Mouse (Mus musculus) brain, embryonic 14.5 days (tissue): ENCODE data around the gene Krtap21-1. TPM values are rescaled to one million over a fixed set of nuclear protein-coding genes. Genes with fewer than 3 reads are reported as not detected.
A peak's percentile ranks its signal among the peaks of the same experiment; 100 is the strongest.

Experiments
- DNase-seq: peaks from one replicate; pipeline ENCODE4 v3.0.0-alpha.2; 2011; ENCODE audit warnings: low read depth
- CTCF ChIP-seq: fragments of 200-500 bp; IDR thresholded peaks from 2 replicates; pipeline ENCODE4 v1.5.1; 2012; ENCODE audit warnings: inconsistent platforms, mild to moderate bottlenecking, moderate library complexity, borderline replicate concordance; ENCODE audit not compliant: insufficient read depth, insufficient read length; ENCODE audit errors: extremely low read depth
- POLR2A ChIP-seq: fragments of 200-500 bp; IDR thresholded peaks from 2 replicates; pipeline ENCODE4 v1.6.1; 2012; ENCODE audit warnings: mild to moderate bottlenecking, inconsistent platforms, borderline replicate concordance; ENCODE audit not compliant: poor library complexity, insufficient read depth, insufficient read length, severe bottlenecking; ENCODE audit errors: extremely low read depth
- polyA plus RNA-seq: library from polyadenylated mRNA; depleted of rRNA; stranded (reverse); fragments of >200 nt; gene quantifications from 2 replicates; pipeline ENCODE4 v1.2.3, GENCODE M21; 2012; rRNA removed

The Krtap21-1 gene
- not detected in 2 replicates for polyA plus RNA-seq

DNA sequence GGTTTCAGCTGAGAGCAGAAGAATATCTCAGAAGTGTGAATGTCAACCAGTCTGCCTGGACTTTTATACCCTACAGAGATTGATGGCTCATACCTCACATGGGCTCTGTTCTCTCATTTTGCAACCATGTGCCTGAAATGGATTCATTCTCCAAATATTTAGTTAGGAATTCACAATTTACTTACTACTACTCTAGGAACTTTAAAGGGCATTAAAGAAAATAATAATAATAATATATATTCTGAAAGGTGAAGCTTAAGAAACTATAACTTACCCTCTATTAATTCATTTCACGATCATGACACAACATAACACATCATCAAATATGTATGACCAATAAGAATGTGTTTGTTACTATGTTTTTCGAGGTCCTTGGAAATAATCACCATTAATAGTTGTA lies at the start of gene Krtap21-1:
TSS of gene Krtap21-1 (minus strand) at position 101 of the 400 bp plus-strand sequence.
- TF ChIP-seq CTCF, result no peak
- no peak for TF ChIP-seq POLR2A
- no peak for DNase-seq

DNA sequence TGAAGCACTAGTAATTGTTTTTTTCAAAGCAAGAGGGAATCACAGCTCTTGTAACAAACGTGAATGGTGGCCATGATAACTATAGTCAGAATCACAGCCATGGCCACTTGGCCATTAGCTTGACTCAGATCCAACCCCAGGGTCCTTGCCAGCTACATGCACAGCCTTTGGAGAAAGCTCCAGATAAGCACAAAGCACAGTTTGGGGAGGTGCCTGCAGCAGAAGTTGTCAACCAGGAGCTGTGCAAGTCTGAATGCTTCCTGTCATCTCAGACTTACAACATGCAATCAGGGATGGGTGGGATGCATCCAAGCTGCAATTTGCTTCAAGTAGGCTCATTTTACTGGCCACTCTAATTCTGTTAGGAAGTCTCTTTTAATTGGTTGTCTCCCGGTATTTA lies 25.9 kb upstream of the Krtap21-1 start:
- TF ChIP-seq CTCF (no peak), POLR2A (no peak)
- peak; percentile 66 for DNase-seq

GRCm38 (mm10) chr16:89425310-89425709 lies 21.6 kb upstream of the Krtap21-1 start:
- TF ChIP-seq CTCF (no peak), POLR2A (no peak)
- no peak for DNase-seq

GRCm38 (mm10) chr16:89420011-89420410 lies 16.3 kb upstream of the Krtap21-1 start, which contains the start of gene Krtap6-2:
Gene Krtap6-2, minus strand, starts transcription at chr16:89420111.
- TF ChIP-seq POLR2A (no peak), CTCF (no peak)
- DNase-seq, result no peak

DNA sequence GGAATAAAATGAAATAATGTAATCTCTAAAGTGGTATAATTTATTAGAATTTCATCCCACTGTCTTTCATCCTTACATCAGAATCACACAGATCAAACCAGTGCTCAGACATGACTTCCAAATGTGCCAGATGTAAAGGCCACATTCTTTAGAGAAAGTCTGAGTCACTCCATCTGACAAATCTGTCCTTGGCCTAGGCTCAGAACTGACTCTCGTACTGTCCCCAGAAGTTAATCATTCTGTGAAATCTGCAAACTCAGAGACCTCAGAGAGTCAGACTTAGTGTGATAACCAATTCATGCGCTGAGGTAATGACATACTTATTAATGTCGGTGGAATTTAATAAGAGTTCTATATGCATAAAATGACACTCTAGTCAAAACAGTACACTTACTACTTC lies 12.6 kb upstream of the Krtap21-1 start:
- TF ChIP-seq CTCF (no peak), POLR2A (no peak)

GRCm38 (mm10) chr16:89410345-89411068 lies 6.8 kb upstream of the Krtap21-1 start:
- DNase-seq, result peak; percentile 43
- TF ChIP-seq POLR2A (no peak), CTCF (no peak)

More for the DNA sequence above, 12.6 kb upstream of the Krtap21-1 start:
- DNase-seq, result no peak

- TF ChIP-seq CTCF (no peak), POLR2A (no peak)
- DNase-seq, result peak; percentile 21
Observed at GRCm38 (mm10) chr16:89372734-89373461, 30.8 kb downstream of the Krtap21-1 start.

Other genes with a start within 250 kb of the Krtap21-1 start
- not detected in 2 replicates for gene Gm9789, start 245.9 kb downstream of the Krtap21-1 start, polyA plus RNA-seq
- gene Gm7735, start 234.4 kb downstream of the Krtap21-1 start, polyA plus RNA-seq, result not detected in 2 replicates
- gene 1110057P08Rik, start 229.1 kb downstream of the Krtap21-1 start, polyA plus RNA-seq, result not detected in 2 replicates
- gene Krtap20-2, start 198.0 kb downstream of the Krtap21-1 start, polyA plus RNA-seq, result not detected in 2 replicates
- gene Krtap6-2, start 16.2 kb upstream of the Krtap21-1 start, polyA plus RNA-seq, result not detected in 2 replicates
- gene Krtap8-1, start 84.1 kb upstream of the Krtap21-1 start, polyA plus RNA-seq, result not detected in 2 replicates
- 0.21 and 0.71 TPM in 2 replicates for gene Krtap7-1, start 104.5 kb upstream of the Krtap21-1 start, polyA plus RNA-seq
- gene Krtap11-1, start 167.3 kb upstream of the Krtap21-1 start, polyA plus RNA-seq, result not detected in 2 replicates